17 mouse cellular contexts compared by ENCODE assay signal in the genomic region with DNA sequence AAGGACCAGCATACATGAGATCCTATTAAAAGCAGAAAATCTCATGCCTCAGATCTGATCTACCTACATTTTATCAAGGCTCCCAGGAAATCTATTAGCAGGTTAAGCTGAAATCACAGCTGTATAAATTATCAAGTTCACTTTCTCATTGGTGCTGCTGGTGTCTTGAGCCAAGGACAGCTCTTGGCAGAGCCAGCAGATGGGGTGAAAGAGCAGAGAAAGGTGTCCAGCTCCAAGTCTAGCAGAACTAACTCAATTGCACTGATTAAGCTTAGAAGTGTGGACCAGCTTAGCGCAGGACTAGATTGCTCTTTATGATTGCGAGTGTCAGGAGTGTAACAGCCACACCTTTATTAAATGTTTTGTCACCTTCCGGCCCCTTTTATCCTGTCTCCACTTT. TPM values are rescaled to one million over a fixed set of nuclear protein-coding genes. Genes with fewer than 3 reads are reported as not detected.
DNase-seq lines count a peak whose midpoint lies in the region; ATAC-seq and TF ChIP-seq lines count a peak whose summit lies in the region.
"Had no signal": no experiment of that assay in that cellular context is flagged by ENCODE, and none has a peak within 500 bp of the region (broad histone marks: within the 10 kb centered on the region; RNA-seq: fewer than 3 reads in every experiment).

No protein-coding gene starts in this region.

- H3K27me3 ChIP-seq in intestine, postnatal 0 days (replicated peaks; ENCODE audit: control insufficient read depth, insufficient read depth, low read length): no peaks in the 10 kb centered on the region
- H3K27me3 ChIP-seq in intestine, embryonic 16.5 days (replicated peaks; ENCODE audit: control insufficient read depth, insufficient read depth, low read length): no peaks in the 10 kb centered on the region
- no peaks in the 10 kb centered on the region for H3K27me3 ChIP-seq in lung, embryonic 14.5 days (ENCODE audit: insufficient read depth, low read length)
- no peaks in the 10 kb centered on the region for H3K27me3 ChIP-seq in stomach, postnatal 0 days (ENCODE audit: control insufficient read depth, insufficient read depth, low read length)
- H3K27me3 ChIP-seq: hindbrain, embryonic 13.5 days; midbrain, embryonic 15.5 days; stomach, embryonic 15.5 days had no signal

- TF ChIP-seq CTCF in intestine, postnatal 0 days (IDR thresholded peaks at IDR 0.05; ENCODE audit: low read depth): peak; percentile 57
- peak; percentile 45 for TF ChIP-seq CTCF in lung, embryonic 14.5 days (IDR thresholded peaks at IDR 0.05; ENCODE audit: low read depth)
- peak; percentile 46 for TF ChIP-seq CTCF in stomach, postnatal 0 days (IDR thresholded peaks at IDR 0.05; ENCODE audit: low read depth)

- H3K9me3 ChIP-seq in intestine, postnatal 0 days (ENCODE audit: control insufficient read depth): no peaks in the 10 kb centered on the region
- H3K9me3 ChIP-seq in intestine, embryonic 16.5 days (ENCODE audit: control insufficient read depth, low read length): no peaks in the 10 kb centered on the region
- H3K9me3 ChIP-seq in lung, embryonic 14.5 days (ENCODE audit: low read depth, low read length): no peaks in the 10 kb centered on the region
- no peaks in the 10 kb centered on the region for H3K9me3 ChIP-seq in stomach, postnatal 0 days (ENCODE audit: control insufficient read depth, low read length)
- H3K9me3 ChIP-seq: forebrain, embryonic 10.5 days; heart, embryonic 10.5 days; hindbrain, embryonic 13.5 days; midbrain, embryonic 15.5 days; stomach, embryonic 15.5 days had no signal

- no peaks in the 10 kb centered on the region for H3K4me1 ChIP-seq in intestine, postnatal 0 days (replicated peaks; ENCODE audit: control insufficient read depth, insufficient read depth, low read length)
- no peaks in the 10 kb centered on the region for H3K4me1 ChIP-seq in intestine, embryonic 16.5 days (ENCODE audit: control insufficient read depth, insufficient read depth, low read length)
- H3K4me1 ChIP-seq in lung, embryonic 14.5 days (ENCODE audit: insufficient read depth): no peaks in the 10 kb centered on the region
- no peaks in the 10 kb centered on the region for H3K4me1 ChIP-seq in stomach, postnatal 0 days (replicated peaks; ENCODE audit: control insufficient read depth, insufficient read depth)
- H3K4me1 ChIP-seq: forebrain, embryonic 10.5 days; heart, embryonic 10.5 days; stomach, embryonic 15.5 days had no signal

- H3K36me3 ChIP-seq in intestine, postnatal 0 days (ENCODE audit: control insufficient read depth, insufficient read depth): no peaks in the 10 kb centered on the region
- no peaks in the 10 kb centered on the region for H3K36me3 ChIP-seq in intestine, embryonic 16.5 days (ENCODE audit: control insufficient read depth, insufficient read depth, low read length)
- no peaks in the 10 kb centered on the region for H3K36me3 ChIP-seq in lung, embryonic 14.5 days (ENCODE audit: insufficient read depth)
- H3K36me3 ChIP-seq in stomach, postnatal 0 days (ENCODE audit: control insufficient read depth, insufficient read depth, low read length): no peaks in the 10 kb centered on the region
- H3K36me3 ChIP-seq: forebrain, embryonic 10.5 days; heart, embryonic 10.5 days; hindbrain, embryonic 13.5 days; midbrain, embryonic 15.5 days; stomach, embryonic 15.5 days had no signal

- no peak overlapping the region for H3K4me2 ChIP-seq in intestine, postnatal 0 days (replicated peaks; ENCODE audit: low read depth)
- H3K4me2 ChIP-seq in intestine, embryonic 16.5 days (ENCODE audit: low read depth, low read length): no peak overlapping the region
- H3K4me2 ChIP-seq in lung, embryonic 14.5 days: no peak overlapping the region
- no peak overlapping the region for H3K4me2 ChIP-seq in stomach, postnatal 0 days (replicated peaks; ENCODE audit: low read depth)
- H3K4me2 ChIP-seq: hindbrain, embryonic 13.5 days; midbrain, embryonic 15.5 days; stomach, embryonic 15.5 days had no signal

- ATAC-seq in intestine, postnatal 0 days: no peak
- ATAC-seq in intestine, embryonic 16.5 days: no peak
- ATAC-seq in lung, embryonic 14.5 days (ENCODE audit: insufficient read depth): no peak
- no peak for ATAC-seq in stomach, postnatal 0 days (ENCODE audit: low FRiP score, low TSS enrichment)
- ATAC-seq: midbrain, embryonic 15.5 days had no signal

- WGBS in intestine, postnatal 0 days: 81% methylated on average over 3 of the region's 3 CpGs
- WGBS in intestine, embryonic 16.5 days: 83% methylated on average over 3 of the region's 3 CpGs
- WGBS in lung, embryonic 14.5 days: 81% methylated on average over 3 of the region's 3 CpGs
- WGBS in stomach, postnatal 0 days: 85% methylated on average over 3 of the region's 3 CpGs

- H3K4me3 ChIP-seq in intestine, postnatal 0 days (ENCODE audit: low read depth, low read length): no peak overlapping the region
- H3K4me3 ChIP-seq in intestine, embryonic 16.5 days (ENCODE audit: low read length): no peak overlapping the region
- no peak overlapping the region for H3K4me3 ChIP-seq in lung, embryonic 14.5 days (ENCODE audit: low read depth, low read length)
- H3K4me3 ChIP-seq in stomach, postnatal 0 days (ENCODE audit: low read depth, low read length): no peak overlapping the region
- H3K4me3 ChIP-seq: forebrain, embryonic 10.5 days; gastrocnemius, adult 2 months; heart, embryonic 10.5 days; hindbrain, embryonic 13.5 days; midbrain, embryonic 15.5 days; stomach, embryonic 15.5 days had no signal

- DNase-seq in lung, embryonic 14.5 days: peak; percentile 20
- DNase-seq in lung, adult 18-20 months: no peak
- DNase-seq in brain, adult 2 months (ENCODE audit: low read depth, low spot score): peak; percentile 33
- no peak for DNase-seq in stomach, postnatal 0 days (ENCODE audit: low spot score)
- DNase-seq in layer of hippocampus, adult 18-20 months (ENCODE audit: low spot score in 2 of 2): no peak
- DNase-seq: cerebellum, adult 11-12 months; gastrocnemius, adult 2 months had no signal

- no peak for TF ChIP-seq EP300 in stomach, postnatal 0 days (optimal IDR thresholded peaks at IDR 0.05)

- no peak overlapping the region for H3K27ac ChIP-seq in intestine, postnatal 0 days (ENCODE audit: low read depth, low read length)
- H3K27ac ChIP-seq in intestine, embryonic 16.5 days (ENCODE audit: low read length): no peak overlapping the region
- H3K27ac ChIP-seq in lung, embryonic 14.5 days (ENCODE audit: low read depth): no peak overlapping the region
- no peak overlapping the region for H3K27ac ChIP-seq in stomach, postnatal 0 days (replicated peaks)
- H3K27ac ChIP-seq: forebrain, embryonic 10.5 days; gastrocnemius, adult 2 months; heart, embryonic 10.5 days; hindbrain, embryonic 13.5 days; midbrain, embryonic 15.5 days; stomach, embryonic 15.5 days had no signal

- no peak overlapping the region for H3K9ac ChIP-seq in intestine, postnatal 0 days (ENCODE audit: low read depth, low read length)
- H3K9ac ChIP-seq in intestine, embryonic 16.5 days (ENCODE audit: low read depth, low read length): no peak overlapping the region
- H3K9ac ChIP-seq in lung, embryonic 14.5 days: no peak overlapping the region
- H3K9ac ChIP-seq in stomach, postnatal 0 days (ENCODE audit: low read length): no peak overlapping the region
- H3K9ac ChIP-seq: hindbrain, embryonic 13.5 days; midbrain, embryonic 15.5 days; stomach, embryonic 15.5 days had no signal

RNA-seq across cellular contexts. Expression of a gene that starts 1.5 kb away (rescaled TPM):
- 36.4 and 48.5 TPM in 2 replicates for polyA plus RNA-seq in intestine, postnatal 0 days (2015; fragmentation: Nextera tagmentation; extraction: Ambion mirVana)
- polyA plus RNA-seq in intestine, embryonic 16.5 days (2015; fragmentation: Nextera tagmentation; extraction: Ambion mirVana): 66.9 and 85.5 TPM in 2 replicates
- 0.20 TPM in 1 of 2 replicates, not detected in the other for polyA plus RNA-seq in lung, embryonic 14.5 days (2014; fragmentation: Nextera tagmentation; extraction: Ambion mirVana)
- polyA plus RNA-seq in stomach, postnatal 0 days (2015; fragmentation: Nextera tagmentation; extraction: Ambion mirVana): 11.8 and 12.5 TPM in 2 replicates
- total RNA-seq in layer of hippocampus, adult 18-20 months (2021): not detected
- total RNA-seq: ES-E14; gastrocnemius, adult 2 months; left cerebral cortex, postnatal 14 days had no signal
- polyA plus RNA-seq: forebrain, embryonic 10.5 days; lung, embryonic 16.5 days had no signal

Comparison
In these comparisons a context has a peak if more than half of its experiments do, and no peak if none do; other contexts are left out.
1. DNase-seq: peak in lung, embryonic 14.5 days (single experiment) and brain, adult 2 months (single experiment); none in lung, adult 18-20 months (0 of 2), stomach, postnatal 0 days (single experiment) and layer of hippocampus, adult 18-20 months (0 of 2).
2. RNA of a gene that starts 1.5 kb away (polyA plus RNA-seq): 66.9 to 85.5 TPM in intestine, embryonic 16.5 days, 36.4 to 48.5 TPM in intestine, postnatal 0 days and 11.8 to 12.5 TPM in stomach, postnatal 0 days; 0.20 TPM in lung, embryonic 14.5 days; every median in the first group is over 10 times any median in the second.
3. Peak in every context shown above with its lines, with median percentiles within 50 percentile points of each other: CTCF ChIP-seq.